Mouse (Mus musculus) testis, postnatal 14 days (tissue): ENCODE data around the gene Chst11.

ENCODE experiments used
- DNase-seq: peaks from one replicate; pipeline ENCODE4 v3.0.0; 2021; ENCODE audit warnings: low spot score

Chst11 gene

GRCm38 (mm10) chr10:83181831-83182572 lies 196.7 kb downstream of the Chst11 start:
- no peak for DNase-seq

DNA sequence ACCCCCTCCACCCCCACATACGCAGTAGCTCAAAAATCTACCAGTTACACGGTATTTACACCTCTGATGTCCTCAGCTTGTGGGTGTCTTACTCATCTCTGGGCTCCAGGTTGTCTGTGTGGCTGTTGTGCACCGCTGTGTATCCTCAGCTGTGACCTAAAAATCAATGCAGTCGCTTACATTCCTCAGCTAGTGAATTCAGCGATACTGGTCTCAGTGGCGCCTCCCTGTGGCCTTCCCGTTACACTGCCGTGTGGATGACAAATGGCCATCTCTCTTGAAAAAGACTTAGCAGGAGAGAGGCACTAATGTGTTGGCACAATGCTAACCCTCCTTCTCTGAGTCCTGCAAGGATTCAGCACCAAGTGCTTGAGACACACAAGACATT lies 197.3 kb downstream of the Chst11 start:
- DNase-seq, result peak; percentile 38

- DNase-seq, result no peak
These were observed 198.6 kb downstream of the Chst11 start for GRCm38 (mm10) chr10:83183634-83184479.

DNA sequence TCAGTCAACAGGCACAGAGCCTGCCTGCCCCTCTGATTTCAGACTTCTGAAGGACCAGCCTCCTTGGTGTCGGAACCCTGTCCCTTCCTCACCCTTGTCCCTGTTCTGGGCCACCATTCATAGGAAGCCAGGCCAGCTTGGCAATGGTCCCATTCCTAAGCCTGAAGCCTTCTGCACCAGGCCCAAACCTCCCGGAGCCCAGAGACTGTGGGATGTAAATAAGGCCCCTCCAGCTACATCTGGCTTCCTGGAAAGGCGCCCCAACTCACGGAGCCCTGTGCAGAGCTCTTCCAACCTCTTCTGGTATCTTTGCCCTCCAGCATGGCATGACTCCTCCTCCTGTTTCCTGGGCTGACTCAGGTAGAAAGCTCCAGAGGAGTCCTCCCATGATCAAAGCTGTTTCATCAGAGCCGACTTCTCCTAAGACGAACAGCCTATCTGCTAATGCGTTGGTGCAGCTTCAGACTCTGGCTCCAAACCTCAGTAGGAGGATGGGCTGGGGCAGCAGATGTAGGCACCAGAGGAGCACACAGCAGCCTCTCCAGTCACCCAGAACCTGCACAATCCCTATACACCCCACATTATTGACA lies 199.3 kb downstream of the Chst11 start:
- no peak for DNase-seq

- DNase-seq, result no peak
These were observed 199.8 kb downstream of the Chst11 start for GRCm38 (mm10) chr10:83185121-83185520.

- no peak for DNase-seq
These were observed 200.9 kb downstream of the Chst11 start for GRCm38 (mm10) chr10:83186167-83186566.

- no peak for DNase-seq
These were observed 201.7 kb downstream of the Chst11 start for GRCm38 (mm10) chr10:83186984-83187383.

GRCm38 (mm10) chr10:83189071-83189470 lies 203.8 kb downstream of the Chst11 start:
- no peak for DNase-seq

- DNase-seq, result no peak
These were observed 206.2 kb downstream of the Chst11 start for GRCm38 (mm10) chr10:83191476-83191875.

GRCm38 (mm10) chr10:83191982-83192381 lies 206.7 kb downstream of the Chst11 start:
- DNase-seq, result no peak

DNA sequence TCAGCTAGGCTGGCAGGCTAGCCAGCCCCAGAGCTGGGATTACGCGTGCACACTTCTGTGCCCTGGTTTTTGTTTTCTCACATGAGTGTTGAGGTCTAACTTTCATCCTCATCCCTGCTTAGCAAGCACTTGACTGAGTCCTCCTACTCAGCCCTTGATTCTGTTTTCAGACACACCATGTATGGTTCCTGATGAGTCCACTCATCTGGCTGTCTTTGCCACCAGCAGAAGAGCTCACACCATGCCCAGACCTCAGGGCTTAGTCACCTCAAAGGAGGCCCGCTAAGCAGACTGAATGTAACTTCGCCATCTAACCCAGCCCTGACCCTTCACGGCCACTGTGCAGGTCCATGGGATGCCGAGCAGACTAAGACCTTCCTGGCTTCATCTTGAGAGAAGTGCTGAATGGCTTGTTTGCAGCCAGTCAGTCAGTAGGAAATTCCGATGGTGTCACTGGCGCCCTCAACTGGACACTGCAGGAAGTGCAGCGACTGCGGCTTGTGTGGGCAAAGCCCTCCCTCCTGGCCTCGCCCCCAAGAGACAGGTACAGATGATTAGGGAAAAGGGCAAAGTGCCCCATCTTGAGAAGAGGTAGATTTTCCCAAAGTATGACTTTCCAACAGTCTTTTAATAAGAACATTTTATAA lies 212.5 kb downstream of the Chst11 start:
- DNase-seq, result peak; percentile 64

DNA sequence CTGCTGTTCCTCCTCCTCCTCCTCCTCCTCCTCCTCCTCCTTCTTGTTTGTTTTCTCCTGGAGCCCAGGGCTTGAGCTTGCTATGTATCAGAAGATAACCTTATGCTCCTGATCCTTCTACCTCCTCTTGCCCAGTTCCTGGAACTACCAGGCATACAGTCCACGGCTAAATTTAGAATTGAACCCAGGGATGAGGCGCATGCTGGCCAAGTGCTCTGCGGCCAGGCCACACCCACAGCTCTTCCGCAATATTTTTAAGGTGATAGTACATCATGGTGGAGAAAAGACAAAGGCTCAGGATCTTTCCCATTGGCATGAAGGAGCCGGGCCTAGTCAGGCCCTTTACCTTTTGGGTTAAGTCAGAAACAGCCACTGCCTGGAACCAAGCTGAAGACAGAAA lies 213.4 kb downstream of the Chst11 start:
- no peak for DNase-seq

DNA sequence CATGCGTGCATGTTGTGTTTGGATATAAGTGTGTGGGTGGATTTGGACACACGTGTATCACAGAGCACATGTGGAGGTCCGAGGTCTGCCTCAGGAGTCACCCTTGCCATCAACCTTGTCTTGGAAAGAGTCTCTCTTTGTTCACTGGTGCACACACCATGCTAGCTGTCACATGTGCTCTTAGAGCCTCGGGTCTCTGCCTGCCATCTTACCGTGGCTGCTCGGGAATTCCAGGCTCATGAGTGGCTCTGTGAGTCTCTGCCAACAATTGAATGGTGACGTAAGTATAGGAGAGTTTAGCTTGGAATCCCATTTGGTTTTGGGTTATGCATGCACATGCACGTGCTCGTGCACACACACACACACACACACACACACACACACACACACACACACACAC lies 214.0 kb downstream of the Chst11 start:
- DNase-seq, result no peak

- no peak for DNase-seq
These were observed 216.2 kb downstream of the Chst11 start for GRCm38 (mm10) chr10:83201525-83201924.

DNA sequence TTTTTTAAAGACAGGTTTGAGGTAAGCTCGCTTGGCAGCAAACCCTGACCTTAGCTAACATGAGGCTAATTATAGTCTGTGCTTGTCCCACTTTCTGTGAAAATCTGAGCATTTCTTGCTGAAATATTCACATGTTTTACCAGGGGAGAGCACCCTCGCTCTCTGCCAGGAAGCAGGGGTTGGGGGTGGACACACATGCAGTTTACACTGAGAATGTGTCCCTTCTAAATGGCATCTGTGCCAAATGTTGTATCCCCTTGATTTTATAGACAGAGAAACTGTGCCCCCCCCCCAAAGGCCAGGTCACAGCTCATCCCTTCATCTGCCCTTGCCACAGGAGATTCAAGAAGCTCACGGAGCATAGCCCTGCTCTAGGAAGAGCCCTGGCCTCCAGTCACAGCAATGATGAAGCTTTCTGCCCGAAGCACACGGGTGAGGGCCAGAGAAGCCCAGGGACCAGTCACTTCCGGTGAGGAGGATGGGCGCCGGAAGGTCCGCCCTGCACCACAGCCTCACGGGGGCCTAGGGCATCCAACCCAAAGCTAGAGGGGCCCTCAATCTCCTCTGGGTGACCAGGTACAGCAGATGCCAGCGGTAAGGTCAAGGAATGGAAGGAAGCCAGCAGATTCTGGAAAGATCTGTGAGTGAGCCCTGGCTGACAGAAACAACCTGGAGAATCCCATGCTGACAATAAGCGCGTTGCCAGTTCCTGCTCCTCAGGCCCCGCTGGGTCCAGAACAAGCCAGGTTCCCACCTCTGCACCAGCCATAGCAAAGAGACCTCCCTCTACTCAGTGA lies 217.8 kb downstream of the Chst11 start:
- DNase-seq, result no peak

- no peak for DNase-seq
These were observed 223.1 kb downstream of the Chst11 start for GRCm38 (mm10) chr10:83208436-83208835.

DNA sequence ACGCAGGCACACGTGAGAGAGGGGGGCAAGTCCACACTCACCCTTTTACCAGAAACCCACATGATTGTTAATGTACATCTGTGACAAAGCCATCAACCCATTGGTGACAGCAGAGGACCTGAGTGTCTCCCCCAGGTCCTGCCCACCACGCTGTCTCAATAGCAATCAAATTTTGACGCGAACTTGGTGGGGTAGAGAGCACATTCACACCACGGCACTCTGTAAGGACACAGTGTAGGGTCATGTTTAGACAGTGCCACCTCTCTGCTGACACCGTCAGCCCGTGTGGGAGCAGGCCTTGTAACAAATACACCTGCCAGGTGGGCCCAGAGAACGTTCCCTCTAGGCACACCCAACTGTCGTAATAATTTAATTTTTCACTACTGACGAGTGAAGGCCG lies 224.1 kb downstream of the Chst11 start:
- no peak for DNase-seq

DNA sequence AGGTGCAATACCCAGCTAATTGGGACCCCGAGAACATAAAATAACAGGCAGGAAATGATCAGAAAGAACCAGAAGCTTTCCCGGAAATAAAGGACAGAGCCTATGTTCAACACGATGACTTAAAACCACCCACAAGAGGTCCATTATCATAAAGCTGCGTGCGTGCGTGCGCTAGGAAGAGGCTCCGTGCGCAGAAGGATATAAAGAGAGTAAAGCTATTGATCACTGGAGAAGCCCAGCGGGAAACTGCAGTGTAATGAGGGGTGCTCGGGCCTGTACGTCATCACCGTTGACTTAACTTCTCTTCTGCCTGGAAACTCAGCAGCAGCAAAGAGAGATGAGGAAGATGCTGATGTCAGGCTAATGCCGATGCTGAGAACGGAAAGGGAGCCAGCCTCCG lies 224.8 kb downstream of the Chst11 start:
- DNase-seq, result no peak

DNA sequence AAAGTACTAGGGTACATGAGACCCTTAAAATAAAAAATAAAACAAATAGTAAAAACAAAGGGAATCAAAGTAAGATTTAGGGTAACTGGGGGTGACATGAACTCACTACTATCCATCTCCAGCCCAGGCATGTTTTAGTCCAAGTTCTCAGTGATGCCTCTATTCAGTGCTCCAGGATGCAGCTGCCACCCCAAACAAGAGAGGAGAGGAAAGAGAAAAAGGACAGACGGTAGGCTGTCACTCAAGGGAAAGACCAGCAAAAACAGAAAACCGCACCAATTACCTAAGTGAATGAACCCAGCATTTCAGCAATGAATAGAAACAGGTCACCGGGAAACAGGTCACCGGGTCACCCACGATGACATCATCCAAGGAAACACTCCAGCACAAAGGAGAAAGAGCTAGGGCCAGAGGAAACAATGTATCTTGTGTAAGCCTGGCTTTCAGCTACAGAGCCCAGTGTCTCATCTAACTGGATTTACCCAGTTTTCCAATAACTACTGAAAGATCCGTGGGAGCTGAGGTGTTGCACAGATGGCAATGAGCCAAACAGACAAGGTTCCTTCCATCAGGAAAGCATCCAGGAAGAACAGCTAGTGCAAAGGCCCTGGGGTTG lies 225.8 kb downstream of the Chst11 start:
- peak; percentile 27 for DNase-seq

- no peak for DNase-seq
These were observed 227.3 kb downstream of the Chst11 start for GRCm38 (mm10) chr10:83212618-83213017.

GRCm38 (mm10) chr10:83215559-83215958 lies 230.3 kb downstream of the Chst11 start:
- DNase-seq, result no peak
